Mouse (Mus musculus) myocyte (in vitro differentiated cells): ENCODE results near the gene Cerkl.

ENCODE experiments used
- MYOD1 ChIP-seq, 3 experiments: IDR thresholded peaks; one replicate each; pipeline ENCODE4 v1.6.1; 2011; ENCODE audit warnings: control low read depth in 2 of 3, low read depth in 2 of 3, mild to moderate bottlenecking in 2 of 3, moderate library complexity in 1 of 3; ENCODE audit not compliant: insufficient read length in 2 of 3, control insufficient read depth in 1 of 3
- POLR2A ChIP-seq: IDR thresholded peaks from one replicate; pipeline ENCODE4 v1.6.1; 2011; ENCODE audit warnings: low read depth, mild to moderate bottlenecking, control low read depth, moderate library complexity; ENCODE audit not compliant: insufficient read length
- USF1 ChIP-seq: IDR thresholded peaks from one replicate; pipeline ENCODE4 v1.6.1; 2011; ENCODE audit warnings: low read depth, mild to moderate bottlenecking, control low read depth, moderate library complexity

DNA sequence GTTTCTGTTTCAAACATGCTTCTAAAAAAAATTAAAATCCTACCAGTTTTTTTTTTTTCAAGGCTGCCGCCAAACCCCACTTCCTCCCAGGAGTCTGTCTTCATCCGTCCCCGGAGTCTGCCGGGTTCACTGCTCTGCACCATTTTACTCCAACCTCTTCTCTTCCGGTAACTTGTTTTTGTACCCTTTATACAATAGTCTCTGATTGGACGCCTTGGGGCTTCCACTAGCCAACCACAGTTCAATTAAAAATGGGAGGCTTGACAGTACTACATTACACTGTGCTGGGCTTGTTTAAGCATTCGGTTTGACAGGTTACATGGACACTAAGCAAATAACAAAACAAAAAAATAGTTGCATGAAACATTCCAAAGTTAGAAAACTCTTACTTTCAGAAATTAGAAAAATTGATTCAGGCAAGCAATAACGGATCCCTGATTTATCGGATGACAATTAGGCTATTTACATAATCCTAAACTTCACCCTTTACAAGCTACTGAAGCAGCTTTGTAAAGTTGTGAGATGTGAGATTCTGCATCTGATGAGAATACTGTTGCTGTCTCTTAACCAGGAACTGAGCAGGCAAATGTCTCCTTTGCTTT is 85.8 kb downstream of the Cerkl start:
- TF ChIP-seq POLR2A (no peak), MYOD1 (IDR thresholded peaks at IDR 0.05; ENCODE audit: control insufficient read depth in 1 of 3, insufficient read length in 2 of 3, low read depth in 2 of 3) (no peak), USF1 (no peak)
